Mouse (Mus musculus) hindbrain, embryonic 16.5 days (tissue): Measurements from ENCODE around the gene Cd163l1. TPM values are rescaled to one million over a fixed set of nuclear protein-coding genes. Genes with fewer than 3 reads are reported as not detected.

Experiments used
- ATAC-seq: fragments of 200-750 bp; cut with Nextera tagmentation; 2 replicates; pipeline ENCODE4 v1.8.0; 2017; ENCODE audit warnings: moderate TSS enrichment, moderate library complexity
- H3K27ac ChIP-seq: fragments of 300-500 bp; sonication (generic); 2 replicates; pipeline ENCODE4 v1.5.1; 2014; ENCODE audit warnings: low read depth, mild to moderate bottlenecking, control low read depth, low read length, moderate library complexity
- H3K27me3 ChIP-seq: fragments of 300-500 bp; sonication (generic); replicated peaks from 2 replicates; pipeline ENCODE4 v1.6.1; 2014; ENCODE audit warnings: low read length; ENCODE audit not compliant: control insufficient read depth, insufficient read depth
- H3K36me3 ChIP-seq: fragments of 300-500 bp; sonication (generic); 2 replicates; pipeline ENCODE4 v1.6.1; 2014; ENCODE audit warnings: mild to moderate bottlenecking, low read length, moderate library complexity, mixed read lengths; ENCODE audit not compliant: control insufficient read depth, insufficient read depth
- H3K4me1 ChIP-seq: fragments of 300-500 bp; sonication (generic); 2 replicates; pipeline ENCODE4 v1.6.1; 2014; ENCODE audit warnings: low read depth, low read length; ENCODE audit not compliant: control insufficient read depth, insufficient read depth
- H3K4me2 ChIP-seq: fragments of 300-500 bp; sonication (generic); 2 replicates; pipeline ENCODE4 v1.6.1; 2014; ENCODE audit warnings: mild to moderate bottlenecking, low read length, control low read depth, moderate library complexity
- H3K4me3 ChIP-seq: fragments of 300-500 bp; sonication (generic); 2 replicates; pipeline ENCODE4 v1.5.1; 2014; ENCODE audit warnings: mild to moderate bottlenecking, low read length, control low read depth, moderate library complexity
- H3K9ac ChIP-seq: fragments of 300-500 bp; sonication (generic); 2 replicates; pipeline ENCODE4 v1.6.1; 2014; ENCODE audit warnings: low read depth, mild to moderate bottlenecking, control low read depth, low read length, moderate library complexity
- H3K9me3 ChIP-seq: fragments of 300-500 bp; sonication (generic); 2 replicates; pipeline ENCODE4 v1.6.1; 2014; ENCODE audit warnings: mild to moderate bottlenecking, low read length, moderate library complexity; ENCODE audit not compliant: control insufficient read depth
- WGBS: fragments of 180-500 bp; shearing (Covaris S2); extraction: QIAGEN DNeasy Blood & Tissue Kit; methylation state at CpG from one replicate; pipeline ENCODE4 v1.1.7; 2014; 5-methylcytosine and 5-hydroxymethylcytosine counted together
- polyA plus RNA-seq: library from polyadenylated mRNA; unstranded; fragments of >200 nt; fragmentation: Nextera tagmentation; extraction: Ambion mirVana; gene quantifications from 2 replicates; pipeline ENCODE4 v1.2.1, GENCODE M21; 2015

Cd163l1 gene
- not detected in 2 replicates for polyA plus RNA-seq

DNA sequence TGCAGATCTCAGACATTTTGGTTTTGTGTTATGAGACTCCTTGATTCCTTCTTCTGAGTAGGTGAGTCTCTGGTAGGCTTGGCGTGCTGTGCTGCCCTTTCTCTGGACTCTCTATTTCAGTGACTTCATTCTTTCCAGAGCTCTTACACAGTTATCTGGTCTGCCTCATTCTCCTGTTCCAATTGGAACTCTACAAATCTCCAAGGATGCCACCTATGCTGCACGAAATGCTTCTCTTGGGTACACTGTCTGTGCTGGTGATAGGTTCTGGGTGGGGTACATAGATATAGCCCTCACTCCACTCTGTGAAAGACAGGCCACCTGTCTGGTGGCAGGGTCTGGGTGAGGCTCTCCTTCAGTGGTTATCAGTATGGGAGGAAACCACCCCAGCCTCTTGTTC, at the start of gene Cd163l1:
Gene Cd163l1 (plus strand): TSS at position 301 of the 400 bp plus-strand sequence.
- Histone ChIP-seq H3K4me3 (no peak within 1 kb of the TSS), H3K36me3 (no peaks in the 10 kb centered on the region), H3K27me3 (no peaks in the 10 kb centered on the region), H3K4me1 (no peaks in the 10 kb centered on the region), H3K4me2 (no peak within 1 kb of the TSS), H3K9ac (no peak within 1 kb of the TSS), H3K27ac (no peak within 1 kb of the TSS), H3K9me3 (no peaks in the 10 kb centered on the region)
- 84% methylated on average over 2 of the region's 2 CpGs for WGBS
- no peak for ATAC-seq

DNA sequence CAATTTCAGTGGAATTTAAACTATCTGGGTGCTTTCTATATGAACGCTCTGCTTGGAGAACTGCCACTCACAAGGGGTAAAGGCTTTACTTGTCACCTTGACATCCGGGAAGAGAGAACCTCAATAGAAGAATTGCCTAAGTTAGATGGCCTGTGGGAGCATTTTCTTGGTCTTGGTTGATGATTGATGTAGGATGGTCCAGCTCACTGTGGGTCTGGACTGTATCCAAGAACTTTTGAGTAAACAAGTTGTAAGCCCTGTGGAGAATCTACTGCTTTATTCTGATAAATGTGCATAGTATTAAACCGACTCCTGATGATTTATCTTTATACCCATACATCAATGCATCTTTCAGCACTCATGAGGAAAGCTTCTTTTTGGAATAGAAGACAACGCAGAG, 48.7 kb upstream of the Cd163l1 start:
- no peak overlapping the region for H3K4me3 ChIP-seq
- H3K27me3 ChIP-seq = no peaks in the 10 kb centered on the region
- no peak overlapping the region for H3K9ac ChIP-seq
- 80% methylated on average over 4 of the region's 4 CpGs for WGBS
- H3K9me3 ChIP-seq = no peaks in the 10 kb centered on the region
- H3K4me2 ChIP-seq = no peak overlapping the region
- ATAC-seq = no peak
- H3K27ac ChIP-seq = no peak overlapping the region
- H3K4me1 ChIP-seq = no peaks in the 10 kb centered on the region
- H3K36me3 ChIP-seq = no peaks in the 10 kb centered on the region

DNA sequence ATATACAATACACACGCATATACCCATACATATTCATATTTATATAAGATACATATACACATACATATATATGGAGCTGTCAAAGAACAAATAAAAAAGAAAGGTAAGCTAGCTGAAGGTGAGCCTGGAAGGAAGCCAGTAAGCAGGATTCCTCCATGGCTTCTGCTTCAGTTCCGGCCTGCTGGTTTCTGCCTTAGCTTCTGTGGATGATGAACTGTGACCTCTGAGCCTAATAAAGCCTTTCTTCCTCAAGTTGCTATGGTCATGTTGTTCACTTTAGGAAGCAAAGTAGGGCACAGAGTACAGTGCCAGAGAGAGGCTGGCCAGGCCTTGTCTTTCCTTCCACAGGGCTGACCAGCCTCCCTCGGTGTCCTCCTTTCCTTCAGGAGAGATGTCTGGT, 47.2 kb upstream of the Cd163l1 start:
- no peak overlapping the region for H3K4me3 ChIP-seq
- H3K4me2 ChIP-seq = no peak overlapping the region
- no peaks in the 10 kb centered on the region for H3K4me1 ChIP-seq
- H3K9ac ChIP-seq = no peak overlapping the region
- H3K36me3 ChIP-seq = no peaks in the 10 kb centered on the region
- H3K27ac ChIP-seq = no peak overlapping the region
- H3K9me3 ChIP-seq = no peaks in the 10 kb centered on the region
- ATAC-seq = no peak
- WGBS = 97% methylated on average over 3 of the region's 3 CpGs
- no peaks in the 10 kb centered on the region for H3K27me3 ChIP-seq

DNA sequence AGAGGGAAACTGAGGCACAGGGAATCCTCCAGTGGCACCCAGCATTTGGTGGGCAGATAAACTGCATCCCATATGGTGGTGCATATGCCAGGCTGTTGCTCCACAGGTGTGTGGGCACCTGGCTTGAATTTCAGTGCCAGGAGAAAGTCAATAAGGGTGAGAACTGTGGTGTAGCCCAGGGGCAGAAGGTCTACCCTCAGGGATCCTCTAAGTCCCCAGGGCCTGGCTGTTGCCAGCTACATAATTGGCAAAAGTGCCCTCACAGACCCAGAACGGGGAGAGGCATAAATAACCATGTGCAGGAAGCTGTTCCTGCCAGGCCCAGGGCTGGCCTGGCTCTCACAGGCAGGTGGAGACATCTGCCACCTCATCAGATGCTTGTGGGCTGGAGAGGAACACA, 45.1 kb upstream of the Cd163l1 start, which contains the start of gene Olfr523:
Gene Olfr523 (plus strand): TSS at position 282 of the 400 bp plus-strand sequence.
- no peaks in the 10 kb centered on the region for H3K9me3 ChIP-seq
- H3K9ac ChIP-seq = no peak within 1 kb of the TSS
- no peaks in the 10 kb centered on the region for H3K36me3 ChIP-seq
- H3K27me3 ChIP-seq = no peaks in the 10 kb centered on the region
- no peak for ATAC-seq
- H3K4me2 ChIP-seq = no peak within 1 kb of the TSS
- H3K27ac ChIP-seq = no peak within 1 kb of the TSS
- no peak within 1 kb of the TSS for H3K4me3 ChIP-seq
- H3K4me1 ChIP-seq = no peaks in the 10 kb centered on the region
- 55% methylated on average over 1 of the region's 1 CpGs for WGBS

DNA sequence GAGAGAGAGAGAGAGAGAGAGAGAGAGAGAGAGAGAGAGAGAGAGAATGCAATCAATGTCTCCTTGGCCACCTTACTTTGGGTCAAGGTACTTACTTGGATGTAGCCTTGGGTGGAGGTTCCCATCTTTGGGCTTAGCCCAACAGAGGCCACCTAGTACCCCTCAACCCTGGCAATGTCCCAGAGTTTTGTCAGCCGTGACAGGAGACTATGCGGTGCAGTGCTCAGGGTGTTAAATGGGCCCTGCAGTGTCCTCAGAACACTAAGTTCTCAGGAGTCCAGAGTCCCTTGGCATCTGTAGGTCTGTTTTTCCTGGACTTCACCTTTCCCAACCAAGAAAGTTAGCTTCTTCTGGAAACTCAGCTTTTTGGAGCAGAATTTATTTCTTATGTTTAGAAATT, 38.9 kb upstream of the Cd163l1 start:
- H3K36me3 ChIP-seq = no peaks in the 10 kb centered on the region
- no peak overlapping the region for H3K4me2 ChIP-seq
- H3K4me3 ChIP-seq = no peak overlapping the region
- 80% methylated on average over 2 of the region's 2 CpGs for WGBS
- H3K9me3 ChIP-seq = no peaks in the 10 kb centered on the region
- no peak for ATAC-seq
- no peaks in the 10 kb centered on the region for H3K4me1 ChIP-seq
- no peak overlapping the region for H3K9ac ChIP-seq
- no peaks in the 10 kb centered on the region for H3K27me3 ChIP-seq
- H3K27ac ChIP-seq = no peak overlapping the region

DNA sequence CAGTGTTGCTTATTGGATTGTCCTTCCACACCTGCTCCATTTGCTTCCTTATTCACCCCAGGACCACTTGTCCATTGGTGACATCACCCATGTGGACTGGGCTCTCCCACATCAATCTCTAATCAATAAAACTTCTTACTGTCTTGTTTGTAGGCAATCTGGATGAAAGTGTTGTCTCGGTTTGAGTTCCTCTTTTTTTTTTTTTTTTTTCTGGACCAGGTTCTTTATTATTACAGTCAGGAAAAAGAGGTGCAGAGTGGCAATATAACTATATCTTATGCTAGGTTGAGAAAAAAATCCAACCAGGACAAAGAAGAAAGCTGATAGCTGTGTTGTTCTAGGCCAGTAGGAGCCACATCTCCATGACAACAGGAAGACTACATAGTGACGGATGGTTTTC, 37.4 kb upstream of the Cd163l1 start:
- no peaks in the 10 kb centered on the region for H3K4me1 ChIP-seq
- ATAC-seq = no peak
- H3K9ac ChIP-seq = no peak overlapping the region
- H3K9me3 ChIP-seq = no peaks in the 10 kb centered on the region
- no peak overlapping the region for H3K27ac ChIP-seq
- WGBS = 88% methylated on average over 2 of the region's 2 CpGs
- no peak overlapping the region for H3K4me3 ChIP-seq
- H3K36me3 ChIP-seq = no peaks in the 10 kb centered on the region
- no peak overlapping the region for H3K4me2 ChIP-seq
- no peaks in the 10 kb centered on the region for H3K27me3 ChIP-seq

DNA sequence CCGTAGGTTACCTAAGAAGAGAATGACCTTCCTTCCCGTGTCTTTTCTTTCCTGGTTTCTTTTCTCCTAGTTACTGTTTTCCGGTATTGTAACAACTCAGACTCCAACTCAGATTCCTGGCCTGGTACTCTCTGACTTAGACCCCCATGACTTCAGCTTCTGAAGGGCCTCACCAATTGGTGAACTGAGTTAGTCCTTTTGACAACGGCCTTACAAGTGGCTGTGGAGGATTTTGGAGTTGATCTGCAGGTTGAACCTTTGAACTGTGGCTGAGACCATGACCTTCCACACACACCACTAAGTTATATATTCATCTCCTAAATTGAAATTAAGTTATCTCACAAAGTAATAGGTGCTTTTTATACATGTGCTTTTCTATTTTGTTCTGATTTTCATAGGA, 33.9 kb upstream of the Cd163l1 start:
- H3K27ac ChIP-seq = no peak overlapping the region
- no peak overlapping the region for H3K9ac ChIP-seq
- H3K27me3 ChIP-seq = no peaks in the 10 kb centered on the region
- WGBS = 93% methylated on average over 4 of the region's 4 CpGs
- H3K9me3 ChIP-seq = no peaks in the 10 kb centered on the region
- H3K4me2 ChIP-seq = no peak overlapping the region
- ATAC-seq = no peak
- no peak overlapping the region for H3K4me3 ChIP-seq
- no peaks in the 10 kb centered on the region for H3K36me3 ChIP-seq
- H3K4me1 ChIP-seq = no peaks in the 10 kb centered on the region

DNA sequence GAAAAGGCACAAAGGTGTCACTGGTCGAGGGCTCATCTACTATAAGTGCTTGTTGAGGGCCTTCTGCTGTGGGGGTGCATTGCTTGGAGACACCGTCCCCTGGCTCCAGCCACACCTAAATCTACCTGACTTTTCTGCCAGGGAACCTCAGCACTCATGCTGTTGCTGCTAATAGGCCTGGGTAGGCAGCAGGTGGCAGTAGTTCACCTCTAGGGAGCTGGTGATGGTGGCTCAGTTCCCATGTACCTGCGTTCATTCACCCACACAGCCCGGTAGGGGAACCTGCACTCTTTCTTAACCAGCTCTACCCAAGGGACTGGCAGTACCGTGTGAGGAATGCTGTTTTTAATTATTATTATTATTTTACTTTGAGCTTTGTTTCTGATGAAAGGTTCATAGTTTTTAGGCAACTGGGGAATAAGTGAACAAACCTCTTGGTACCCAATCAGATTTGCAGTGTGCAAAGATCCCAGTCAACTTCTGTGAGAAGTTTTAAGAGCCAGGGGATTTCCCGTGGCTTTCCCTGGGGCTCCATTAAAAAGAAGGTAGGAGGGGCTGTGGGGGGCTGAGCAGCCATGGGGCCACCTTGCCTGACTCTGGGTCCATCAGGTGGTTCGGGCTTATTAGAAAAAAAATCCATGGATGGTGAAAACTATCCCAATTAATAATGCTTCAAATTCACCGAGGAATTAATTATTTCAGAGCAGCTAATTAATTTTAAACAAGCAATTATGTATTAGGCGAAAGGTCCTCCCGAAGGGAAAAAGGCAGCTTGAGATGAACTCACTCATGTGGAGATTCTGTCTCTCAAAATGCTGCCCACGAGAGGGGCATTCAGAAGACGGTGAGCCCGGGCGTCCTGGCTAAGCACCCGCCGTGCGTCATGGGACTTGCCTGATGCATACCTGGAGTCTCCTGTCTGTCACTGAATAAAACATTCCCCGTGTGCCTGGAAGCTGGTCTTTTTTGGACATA, 31.1 kb upstream of the Cd163l1 start:
- no peak for ATAC-seq
- H3K9ac ChIP-seq = no peak overlapping the region
- H3K4me1 ChIP-seq = no peaks in the 10 kb centered on the region
- WGBS = 65% methylated on average over 18 of the region's 18 CpGs
- H3K4me3 ChIP-seq = no peak overlapping the region
- H3K4me2 ChIP-seq = no peak overlapping the region
- no peaks in the 10 kb centered on the region for H3K27me3 ChIP-seq
- H3K36me3 ChIP-seq = no peaks in the 10 kb centered on the region
- no peaks in the 10 kb centered on the region for H3K9me3 ChIP-seq
- no peak overlapping the region for H3K27ac ChIP-seq

DNA sequence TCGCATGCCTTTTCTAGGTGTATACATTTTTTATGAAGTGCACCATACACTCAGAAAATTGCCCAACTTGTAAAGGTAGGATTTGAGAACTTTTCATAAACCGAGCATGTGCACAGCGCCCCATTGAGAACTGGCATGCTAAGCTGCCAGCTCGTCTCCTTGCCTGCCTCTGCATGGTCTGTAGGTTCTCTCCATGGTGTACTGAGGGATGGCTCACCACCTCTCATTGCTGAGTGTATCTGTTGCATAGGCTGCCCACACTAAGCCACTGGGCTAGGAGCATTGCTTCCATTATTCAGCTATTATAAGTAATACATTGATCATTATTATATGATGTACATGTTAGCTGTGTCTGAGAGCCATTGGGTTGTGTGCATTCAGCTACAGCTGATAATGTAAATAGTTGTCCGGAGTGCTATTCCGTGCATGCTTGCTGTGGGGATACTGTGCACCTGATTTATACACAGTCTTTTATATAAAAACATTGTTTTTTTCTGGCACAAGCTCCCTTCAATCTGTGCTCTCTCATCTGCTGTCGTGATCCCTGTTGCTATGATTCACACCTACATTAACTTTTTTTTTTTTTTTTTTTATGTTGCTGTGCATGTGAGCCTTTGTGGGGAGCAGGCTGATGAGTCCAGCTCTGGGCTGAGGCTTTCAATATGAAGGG, 30.2 kb upstream of the Cd163l1 start:
- H3K9me3 ChIP-seq = no peaks in the 10 kb centered on the region
- ATAC-seq = no peak
- H3K4me2 ChIP-seq = no peak overlapping the region
- 77% methylated on average over 7 of the region's 7 CpGs for WGBS
- no peaks in the 10 kb centered on the region for H3K4me1 ChIP-seq
- H3K36me3 ChIP-seq = no peaks in the 10 kb centered on the region
- no peak overlapping the region for H3K27ac ChIP-seq
- H3K27me3 ChIP-seq = no peaks in the 10 kb centered on the region
- no peak overlapping the region for H3K9ac ChIP-seq
- H3K4me3 ChIP-seq = no peak overlapping the region
